In the genomic region with DNA sequence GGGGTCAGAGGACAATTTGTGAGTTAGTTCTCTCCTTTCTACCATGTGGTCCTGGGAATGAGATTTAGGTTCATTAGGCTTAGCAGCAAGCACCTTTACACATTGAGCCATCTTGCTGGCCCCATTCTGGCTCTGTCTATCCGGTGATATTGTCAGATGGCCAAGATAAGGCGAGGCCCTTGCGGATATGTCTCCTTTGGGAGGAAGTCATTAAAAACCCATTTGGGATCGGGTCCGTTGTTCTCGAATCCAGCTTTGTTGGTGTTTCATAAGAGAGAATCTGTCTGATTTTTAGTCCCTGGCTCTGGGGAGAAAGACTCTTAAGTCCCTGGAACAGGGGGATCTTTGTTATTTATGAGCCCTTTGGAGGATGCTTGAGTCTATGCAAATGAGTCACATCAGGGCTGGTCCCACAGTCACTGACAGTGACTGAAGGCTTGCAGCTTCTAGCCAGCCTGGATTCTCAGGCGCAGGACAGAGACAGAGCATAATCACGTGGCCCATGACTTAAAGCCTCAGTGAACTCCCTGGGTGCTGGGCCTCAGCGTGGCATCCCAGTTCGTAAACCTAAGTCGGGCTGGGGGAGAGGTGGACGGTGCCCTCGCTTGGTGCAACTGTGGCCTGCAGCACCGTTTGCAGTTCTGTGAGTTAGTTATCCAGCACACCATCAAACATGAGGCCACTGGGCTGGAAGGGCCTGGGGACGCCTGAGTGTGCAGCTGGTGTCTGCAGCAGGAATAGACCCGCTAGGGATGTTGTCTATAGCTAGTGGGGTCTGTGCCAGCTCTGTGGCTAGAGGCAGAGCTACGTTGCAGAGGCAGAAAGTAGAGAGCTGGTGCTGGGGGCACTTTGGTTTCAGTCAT, we compare ENCODE assay signal across 10 mouse cellular contexts. TPM values are rescaled to one million over a fixed set of nuclear protein-coding genes. Genes with fewer than 3 reads are reported as not detected.
DNase-seq lines count a peak whose midpoint lies in the region; ATAC-seq lines count a peak whose summit lies in the region.
"Had no signal": no experiment of that assay in that cellular context is flagged by ENCODE, and none has a peak within 500 bp of the region (broad histone marks: within the 10 kb centered on the region; RNA-seq: fewer than 3 reads in every experiment).

No protein-coding gene starts in this region.

- H3K27me3 ChIP-seq in kidney, embryonic 15.5 days = no peaks in the 10 kb centered on the region
- H3K27me3 ChIP-seq in embryonic facial prominence, embryonic 13.5 days = no peaks in the 10 kb centered on the region
- no peaks in the 10 kb centered on the region for H3K27me3 ChIP-seq in hindbrain, embryonic 13.5 days
- H3K27me3 ChIP-seq in midbrain, embryonic 15.5 days (replicated peaks) = no peaks in the 10 kb centered on the region
- H3K27me3 ChIP-seq: CH12.LX; heart, embryonic 13.5 days had no signal

- no peak overlapping the region for H3K4me3 ChIP-seq in kidney, embryonic 15.5 days (replicated peaks)
- no peak overlapping the region for H3K4me3 ChIP-seq in embryonic facial prominence, embryonic 13.5 days
- H3K4me3 ChIP-seq in hindbrain, embryonic 13.5 days = no peak overlapping the region
- no peak overlapping the region for H3K4me3 ChIP-seq in midbrain, embryonic 15.5 days
- H3K4me3 ChIP-seq: heart, embryonic 13.5 days had no signal

- ATAC-seq in kidney, embryonic 15.5 days (replicated peaks; ENCODE audit: low FRiP score) = no peak
- no peak for ATAC-seq in embryonic facial prominence, embryonic 13.5 days (ENCODE audit: insufficient number of reproducible peaks, insufficient read depth, low FRiP score, low TSS enrichment, low read depth)
- ATAC-seq in hindbrain, embryonic 13.5 days (ENCODE audit: low FRiP score) = no peak
- ATAC-seq in midbrain, embryonic 15.5 days (replicated peaks) = no peak

- H3K9ac ChIP-seq in kidney, embryonic 15.5 days = no peak overlapping the region
- 0 out of 2 replicates have a peak overlapping the region, but pooled peaks have one; percentile 1 for H3K9ac ChIP-seq in embryonic facial prominence, embryonic 13.5 days
- H3K9ac ChIP-seq in hindbrain, embryonic 13.5 days = 0 out of 2 replicates have a peak overlapping the region, but pooled peaks have one; percentile 14
- no peak overlapping the region for H3K9ac ChIP-seq in midbrain, embryonic 15.5 days
- H3K9ac ChIP-seq: heart, embryonic 13.5 days had no signal

- H3K4me1 ChIP-seq in kidney, embryonic 15.5 days = peaks cover 13% of the 10 kb centered on the region
- H3K4me1 ChIP-seq in embryonic facial prominence, embryonic 13.5 days = peaks cover 16% of the 10 kb centered on the region
- H3K4me1 ChIP-seq in hindbrain, embryonic 13.5 days (replicated peaks) = peaks cover 36% of the 10 kb centered on the region
- peaks cover 14% of the 10 kb centered on the region for H3K4me1 ChIP-seq in midbrain, embryonic 15.5 days

- no peak overlapping the region for H3K27ac ChIP-seq in kidney, embryonic 15.5 days
- no peak overlapping the region for H3K27ac ChIP-seq in embryonic facial prominence, embryonic 13.5 days
- H3K27ac ChIP-seq in hindbrain, embryonic 13.5 days = peak overlapping the region; percentile 88
- peak overlapping the region; percentile 72 for H3K27ac ChIP-seq in midbrain, embryonic 15.5 days
- H3K27ac ChIP-seq: heart, embryonic 13.5 days had no signal

- peaks cover 28% of the 10 kb centered on the region; the same call in 1 of the 2 replicates for H3K36me3 ChIP-seq in kidney, embryonic 15.5 days
- H3K36me3 ChIP-seq in embryonic facial prominence, embryonic 13.5 days = peaks cover 59% of the 10 kb centered on the region
- H3K36me3 ChIP-seq in hindbrain, embryonic 13.5 days = peaks cover 62% of the 10 kb centered on the region
- peaks cover 11% of the 10 kb centered on the region; the same call in 1 of the 2 replicates for H3K36me3 ChIP-seq in midbrain, embryonic 15.5 days (replicated peaks)

- no peaks in the 10 kb centered on the region for H3K9me3 ChIP-seq in kidney, embryonic 15.5 days (replicated peaks)
- no peaks in the 10 kb centered on the region for H3K9me3 ChIP-seq in embryonic facial prominence, embryonic 13.5 days
- H3K9me3 ChIP-seq in hindbrain, embryonic 13.5 days = no peaks in the 10 kb centered on the region
- H3K9me3 ChIP-seq in midbrain, embryonic 15.5 days = no peaks in the 10 kb centered on the region
- H3K9me3 ChIP-seq: heart, embryonic 13.5 days had no signal

- 55% methylated on average over 17 of the region's 17 CpGs for WGBS in kidney, embryonic 15.5 days
- 74% methylated on average over 17 of the region's 17 CpGs for WGBS in embryonic facial prominence, embryonic 13.5 days
- 37% methylated on average over 17 of the region's 17 CpGs for WGBS in hindbrain, embryonic 13.5 days
- 46% methylated on average over 17 of the region's 17 CpGs for WGBS in midbrain, embryonic 15.5 days

- H3K4me2 ChIP-seq in kidney, embryonic 15.5 days = no peak overlapping the region
- no peak overlapping the region for H3K4me2 ChIP-seq in embryonic facial prominence, embryonic 13.5 days
- H3K4me2 ChIP-seq in hindbrain, embryonic 13.5 days = no peak overlapping the region
- no peak overlapping the region for H3K4me2 ChIP-seq in midbrain, embryonic 15.5 days
- H3K4me2 ChIP-seq: heart, embryonic 13.5 days had no signal

- peak; percentile 32 for DNase-seq in kidney, adult 9 months
- DNase-seq in thymus, postnatal 25 days = no peak
- no peak for DNase-seq in urinary bladder, postnatal 25 days (ENCODE audit: low spot score)
- DNase-seq: liver had no signal

RNA-seq across cellular contexts. Expression of gene Limk1, which starts 16.8 kb away (rescaled TPM):
- 4.9 and 5.9 TPM in 2 replicates for polyA plus RNA-seq in kidney, embryonic 15.5 days (2015; fragmentation: Nextera tagmentation; extraction: Ambion mirVana)
- 11.6 and 11.9 TPM in 2 replicates for polyA plus RNA-seq in embryonic facial prominence, embryonic 13.5 days (2015; fragmentation: Nextera tagmentation; extraction: Ambion mirVana)
- polyA plus RNA-seq in hindbrain, embryonic 13.5 days (2015; fragmentation: Nextera tagmentation; extraction: Ambion mirVana) = 21.6 and 23.4 TPM in 2 replicates
- polyA plus RNA-seq in midbrain, embryonic 15.5 days (2015; fragmentation: Nextera tagmentation; extraction: Ambion mirVana) = 21.6 and 25.1 TPM in 2 replicates

RNA-seq across cellular contexts. Expression of gene Eif4h, which starts 32.3 kb away (rescaled TPM):
- 435 and 459 TPM in 2 replicates for polyA plus RNA-seq in kidney, embryonic 15.5 days (2015; fragmentation: Nextera tagmentation; extraction: Ambion mirVana)
- polyA plus RNA-seq in embryonic facial prominence, embryonic 13.5 days (2015; fragmentation: Nextera tagmentation; extraction: Ambion mirVana) = 471 and 483 TPM in 2 replicates
- polyA plus RNA-seq in hindbrain, embryonic 13.5 days (2015; fragmentation: Nextera tagmentation; extraction: Ambion mirVana) = 336 and 347 TPM in 2 replicates
- polyA plus RNA-seq in midbrain, embryonic 15.5 days (2015; fragmentation: Nextera tagmentation; extraction: Ambion mirVana) = 343 and 356 TPM in 2 replicates

RNA-seq across cellular contexts. Expression of gene Lat2, which starts 56.7 kb away (rescaled TPM):
- 3.2 and 3.4 TPM in 2 replicates for polyA plus RNA-seq in kidney, embryonic 15.5 days (2015; fragmentation: Nextera tagmentation; extraction: Ambion mirVana)
- 2.6 and 2.9 TPM in 2 replicates for polyA plus RNA-seq in embryonic facial prominence, embryonic 13.5 days (2015; fragmentation: Nextera tagmentation; extraction: Ambion mirVana)
- 5.7 and 6.0 TPM in 2 replicates for polyA plus RNA-seq in hindbrain, embryonic 13.5 days (2015; fragmentation: Nextera tagmentation; extraction: Ambion mirVana)
- polyA plus RNA-seq in midbrain, embryonic 15.5 days (2015; fragmentation: Nextera tagmentation; extraction: Ambion mirVana) = 3.0 and 3.5 TPM in 2 replicates

Comparison
In these comparisons a context has a peak if more than half of its experiments do, and no peak if none do; other contexts are left out.
1. H3K27ac ChIP-seq: peak in hindbrain, embryonic 13.5 days (single experiment) and midbrain, embryonic 15.5 days (single experiment); none in kidney, embryonic 15.5 days (single experiment) and embryonic facial prominence, embryonic 13.5 days (single experiment).
2. H3K9ac ChIP-seq: peak in embryonic facial prominence, embryonic 13.5 days (single experiment) and hindbrain, embryonic 13.5 days (single experiment); none in kidney, embryonic 15.5 days (single experiment) and midbrain, embryonic 15.5 days (single experiment).